Mouse (Mus musculus) stomach, embryonic 15.5 days (tissue): Measurements from ENCODE around the gene Vcl. TPM values are rescaled to one million over a fixed set of nuclear protein-coding genes. Genes with fewer than 3 reads are reported as not detected.

Source experiments
- ATAC-seq: fragments of 200-750 bp; cut with Nextera tagmentation; 2 replicates; pipeline ENCODE4 v1.8.0; 2017; ENCODE audit warnings: low read depth, moderate number of reproducible peaks, moderate TSS enrichment; ENCODE audit not compliant: insufficient read depth, low FRiP score
- H3K27ac ChIP-seq: fragments of 300-500 bp; sonication (generic); 2 replicates; pipeline ENCODE4 v1.5.1; 2015; ENCODE audit warnings: mild to moderate bottlenecking, inconsistent platforms
- H3K27me3 ChIP-seq: fragments of 300-500 bp; sonication (generic); replicated peaks from 2 replicates; pipeline ENCODE4 v1.6.1; 2015; ENCODE audit warnings: inconsistent platforms
- H3K36me3 ChIP-seq: fragments of 300-500 bp; sonication (generic); 2 replicates; pipeline ENCODE4 v1.6.1; 2015; ENCODE audit warnings: inconsistent platforms
- H3K4me1 ChIP-seq: fragments of 300-500 bp; sonication (generic); 2 replicates; pipeline ENCODE4 v1.6.1; 2015; ENCODE audit warnings: inconsistent platforms
- H3K4me2 ChIP-seq: fragments of 300-500 bp; sonication (generic); 2 replicates; pipeline ENCODE4 v1.6.1; 2015; ENCODE audit warnings: mild to moderate bottlenecking, inconsistent platforms
- H3K4me3 ChIP-seq: fragments of 300-500 bp; sonication (generic); replicated peaks from 2 replicates; pipeline ENCODE4 v1.5.1; 2015; ENCODE audit warnings: inconsistent platforms
- H3K9ac ChIP-seq: fragments of 300-500 bp; sonication (generic); 2 replicates; pipeline ENCODE4 v1.6.1; 2015; ENCODE audit warnings: inconsistent platforms
- H3K9me3 ChIP-seq: fragments of 300-500 bp; sonication (generic); 2 replicates; pipeline ENCODE4 v1.6.1; 2016; ENCODE audit warnings: inconsistent platforms
- WGBS: fragments of 180-500 bp; shearing (Covaris S2); methylation state at CpG from one replicate; pipeline ENCODE4 v1.1.7; 2015; 5-methylcytosine and 5-hydroxymethylcytosine counted together
- polyA plus RNA-seq: library from polyadenylated mRNA; unstranded; fragments of >200 nt; fragmentation: Nextera tagmentation; extraction: Ambion mirVana; gene quantifications from 2 replicates; pipeline ENCODE4 v1.2.1, GENCODE M21; 2015

Gene Vcl
- polyA plus RNA-seq, 1 experiment from 2014 or later, result 74.4 TPM

DNA sequence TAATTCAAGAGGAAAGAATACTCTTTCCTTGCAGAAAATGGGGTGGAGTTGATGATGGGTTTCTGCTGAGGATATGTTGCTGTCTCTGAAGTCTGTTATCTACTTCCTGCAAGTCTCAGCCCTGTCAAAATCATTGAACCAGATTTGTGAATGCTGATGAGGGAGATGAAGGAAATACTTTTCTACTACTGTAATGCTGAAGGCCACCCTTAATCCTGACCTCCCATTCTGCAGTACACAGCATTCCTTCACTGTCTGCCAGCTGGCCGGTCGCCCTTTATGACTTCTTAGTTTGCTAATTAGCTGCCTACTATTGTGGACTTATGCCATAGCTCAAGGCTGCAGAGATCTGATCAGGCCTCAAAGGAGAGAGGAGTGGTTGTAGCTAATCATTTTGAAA is 54.6 kb downstream of the Vcl start:
- 62% methylated on average over 2 of the region's 2 CpGs for WGBS
- H3K4me1 ChIP-seq, result no peaks in the 10 kb centered on the region

DNA sequence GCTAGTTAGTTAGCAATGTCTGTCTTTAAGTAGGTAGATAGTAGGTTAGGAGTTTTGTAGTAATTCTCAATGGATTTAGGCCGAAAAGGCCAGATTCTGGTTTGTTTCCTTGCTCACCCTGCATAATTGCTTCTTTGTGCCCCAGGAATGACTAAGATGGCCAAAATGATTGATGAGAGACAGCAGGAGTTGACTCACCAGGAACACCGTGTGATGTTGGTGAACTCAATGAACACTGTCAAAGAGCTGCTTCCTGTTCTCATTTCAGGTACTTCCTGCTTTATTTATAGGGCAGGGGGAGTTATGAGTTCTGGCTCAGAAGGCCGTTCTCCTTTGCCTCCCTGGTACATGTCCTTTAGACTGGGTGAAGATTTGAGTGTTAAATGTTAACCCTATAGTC is 56.3 kb downstream of the Vcl start:
- H3K4me1 ChIP-seq, result no peaks in the 10 kb centered on the region
- H3K4me3 ChIP-seq, result no peak overlapping the region
- H3K27me3 ChIP-seq, result no peaks in the 10 kb centered on the region
- H3K9ac ChIP-seq, result no peak overlapping the region
- WGBS, result 40% methylated on average over 3 of the region's 3 CpGs
- H3K4me2 ChIP-seq, result no peak overlapping the region
- peaks cover 11% of the 10 kb centered on the region; the same call in 1 of the 2 replicates for H3K36me3 ChIP-seq
- H3K9me3 ChIP-seq, result no peaks in the 10 kb centered on the region
- H3K27ac ChIP-seq, result no peak overlapping the region
- no peak for ATAC-seq

More for the DNA sequence above, 54.6 kb downstream of the Vcl start:
- no peak overlapping the region for H3K9ac ChIP-seq
- no peaks in the 10 kb centered on the region for H3K9me3 ChIP-seq
- H3K4me2 ChIP-seq, result no peak overlapping the region
- H3K4me3 ChIP-seq, result no peak overlapping the region
- H3K36me3 ChIP-seq, result peaks cover 11% of the 10 kb centered on the region; the same call in 1 of the 2 replicates
- ATAC-seq, result no peak
- H3K27me3 ChIP-seq, result no peaks in the 10 kb centered on the region
- H3K27ac ChIP-seq, result no peak overlapping the region

DNA sequence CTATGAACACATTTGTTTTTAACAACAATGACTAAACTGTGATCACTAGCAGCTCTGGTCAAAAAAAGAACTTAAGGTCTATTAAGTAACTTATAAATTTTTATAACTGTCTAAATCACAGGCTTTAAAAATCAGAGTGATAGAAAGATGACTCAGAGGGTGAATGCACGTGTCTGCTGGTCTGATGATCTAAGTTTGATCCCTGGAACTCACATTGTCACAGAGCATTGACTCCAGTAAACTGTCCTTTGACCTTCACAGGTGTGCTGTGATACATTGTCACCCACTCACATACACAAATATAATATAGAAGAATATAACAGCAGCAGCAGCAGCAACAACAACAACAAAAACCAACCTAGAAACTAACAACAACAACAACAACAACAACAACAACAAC is 62.3 kb downstream of the Vcl start:
- H3K27me3 ChIP-seq, result no peaks in the 10 kb centered on the region
- H3K4me3 ChIP-seq, result no peak overlapping the region
- H3K4me1 ChIP-seq, result no peaks in the 10 kb centered on the region
- ATAC-seq, result no peak
- H3K36me3 ChIP-seq, result peaks cover 2% of the 10 kb centered on the region; the same call in 1 of the 2 replicates
- 82% methylated on average over 1 of the region's 1 CpGs for WGBS
- no peak overlapping the region for H3K9ac ChIP-seq
- no peaks in the 10 kb centered on the region for H3K9me3 ChIP-seq
- H3K4me2 ChIP-seq, result no peak overlapping the region
- H3K27ac ChIP-seq, result no peak overlapping the region

DNA sequence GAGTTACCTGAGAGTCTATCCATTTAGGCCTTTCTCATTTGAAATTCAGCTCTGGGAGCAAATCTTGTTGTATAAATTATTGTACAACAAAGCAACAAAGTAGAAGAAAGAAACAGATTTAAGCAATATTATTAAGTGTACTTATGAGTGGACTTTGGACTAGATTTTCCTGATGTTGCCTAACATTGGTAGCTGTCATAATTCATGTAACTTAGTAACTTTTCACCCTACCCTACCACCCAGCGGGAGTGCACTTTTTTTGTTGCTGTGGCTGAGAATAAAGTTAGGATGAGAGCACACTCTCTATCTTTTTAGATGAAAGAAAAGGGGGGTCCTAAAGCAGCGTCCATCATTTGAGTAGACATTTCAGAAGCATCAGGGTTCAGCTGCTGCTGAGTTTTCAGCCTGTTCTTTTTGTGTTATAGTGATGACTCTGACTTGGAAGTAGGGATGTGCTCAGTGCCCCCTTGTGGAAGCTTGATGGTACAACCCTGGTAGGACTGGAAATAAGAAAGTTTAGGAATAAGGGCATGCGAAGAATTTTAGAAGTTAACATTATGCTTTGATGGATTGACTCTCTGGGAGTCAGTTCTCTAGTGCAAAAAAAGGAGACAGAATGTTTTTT is 64.0 kb downstream of the Vcl start:
- Histone ChIP-seq H3K27me3 (no peaks in the 10 kb centered on the region), H3K9ac (no peak overlapping the region), H3K4me2 (no peak overlapping the region), H3K4me1 (no peaks in the 10 kb centered on the region), H3K9me3 (no peaks in the 10 kb centered on the region), H3K36me3 (no peaks in the 10 kb centered on the region), H3K27ac (no peak overlapping the region), H3K4me3 (no peak overlapping the region)
- no peak for ATAC-seq
- WGBS, result 44% methylated on average over 3 of the region's 3 CpGs

DNA sequence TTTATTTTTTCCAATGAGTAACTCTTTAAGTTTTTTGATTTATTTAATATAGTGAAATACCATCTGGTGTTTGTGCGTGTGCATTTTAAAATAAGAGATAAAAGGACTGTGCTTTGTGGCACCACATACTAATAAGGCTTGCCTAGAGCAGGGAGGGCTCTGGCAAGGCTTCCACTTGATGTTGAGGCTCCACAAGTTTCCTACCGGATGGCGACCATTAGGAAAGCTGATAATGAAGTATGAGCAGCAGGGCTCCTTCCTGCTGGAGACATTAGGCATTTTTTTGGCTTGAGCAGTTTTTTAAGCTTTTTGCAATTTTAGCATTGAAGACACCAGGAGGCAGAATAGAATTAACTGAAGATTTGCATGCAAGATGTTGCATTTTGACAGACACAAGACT is 65.3 kb downstream of the Vcl start:
- no peaks in the 10 kb centered on the region for H3K36me3 ChIP-seq
- no peaks in the 10 kb centered on the region for H3K27me3 ChIP-seq
- H3K9ac ChIP-seq, result no peak overlapping the region
- no peak overlapping the region for H3K4me3 ChIP-seq
- H3K9me3 ChIP-seq, result no peaks in the 10 kb centered on the region
- H3K4me2 ChIP-seq, result no peak overlapping the region
- H3K4me1 ChIP-seq, result no peaks in the 10 kb centered on the region
- no peak overlapping the region for H3K27ac ChIP-seq
- WGBS, result 69% methylated on average over 3 of the region's 3 CpGs
- ATAC-seq, result no peak

DNA sequence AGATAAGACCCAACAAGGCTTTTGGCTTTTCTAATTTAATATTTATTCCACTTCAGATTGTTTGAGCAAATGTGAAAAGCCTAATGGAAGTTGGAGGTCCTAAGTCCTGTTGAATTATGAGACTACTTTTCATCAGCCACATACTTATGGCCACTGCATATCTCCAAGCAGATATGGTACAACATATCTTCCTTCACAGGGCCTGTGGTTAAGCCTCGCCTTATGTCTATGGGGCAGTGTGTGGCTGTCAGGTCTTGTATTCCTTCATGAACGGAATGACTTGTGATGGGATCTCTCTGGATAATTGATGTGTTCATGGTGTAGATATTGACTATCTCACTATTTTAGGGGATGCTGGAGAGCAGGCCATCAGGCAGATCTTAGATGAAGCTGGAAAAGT is 66.3 kb downstream of the Vcl start:
- no peak overlapping the region for H3K27ac ChIP-seq
- H3K36me3 ChIP-seq, result no peaks in the 10 kb centered on the region
- H3K4me1 ChIP-seq, result no peaks in the 10 kb centered on the region
- no peak overlapping the region for H3K4me3 ChIP-seq
- ATAC-seq, result no peak
- WGBS, result 88% methylated on average over 2 of the region's 2 CpGs
- no peaks in the 10 kb centered on the region for H3K9me3 ChIP-seq
- H3K9ac ChIP-seq, result no peak overlapping the region
- H3K4me2 ChIP-seq, result no peak overlapping the region
- H3K27me3 ChIP-seq, result no peaks in the 10 kb centered on the region

DNA sequence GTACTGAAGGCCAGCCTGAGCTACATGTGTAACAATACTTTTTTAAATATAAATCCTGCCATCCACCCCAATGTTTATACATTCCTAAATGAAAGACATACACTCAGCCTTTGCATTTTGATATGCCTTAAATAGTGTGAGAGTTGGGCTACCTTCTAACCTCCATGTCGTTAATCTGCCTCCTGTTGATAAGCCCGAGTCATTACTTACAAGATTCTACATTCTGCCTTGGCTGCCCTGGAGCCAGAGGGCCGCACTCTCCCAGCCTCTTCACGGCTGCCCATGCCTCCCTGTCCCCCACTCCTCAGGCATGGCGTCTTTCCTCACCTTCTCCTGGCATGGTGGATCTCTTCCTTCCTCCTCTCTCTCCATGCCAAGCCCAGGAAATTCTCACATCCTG is 67.2 kb downstream of the Vcl start:
- no peak for ATAC-seq
- H3K4me3 ChIP-seq, result no peak overlapping the region
- no peak overlapping the region for H3K9ac ChIP-seq
- no peaks in the 10 kb centered on the region for H3K4me1 ChIP-seq
- no peak overlapping the region for H3K4me2 ChIP-seq
- H3K36me3 ChIP-seq, result peaks cover 3% of the 10 kb centered on the region; the same call in 1 of the 2 replicates
- WGBS, result 50% methylated on average over 5 of the region's 5 CpGs
- no peaks in the 10 kb centered on the region for H3K9me3 ChIP-seq
- H3K27ac ChIP-seq, result no peak overlapping the region
- H3K27me3 ChIP-seq, result no peaks in the 10 kb centered on the region

DNA sequence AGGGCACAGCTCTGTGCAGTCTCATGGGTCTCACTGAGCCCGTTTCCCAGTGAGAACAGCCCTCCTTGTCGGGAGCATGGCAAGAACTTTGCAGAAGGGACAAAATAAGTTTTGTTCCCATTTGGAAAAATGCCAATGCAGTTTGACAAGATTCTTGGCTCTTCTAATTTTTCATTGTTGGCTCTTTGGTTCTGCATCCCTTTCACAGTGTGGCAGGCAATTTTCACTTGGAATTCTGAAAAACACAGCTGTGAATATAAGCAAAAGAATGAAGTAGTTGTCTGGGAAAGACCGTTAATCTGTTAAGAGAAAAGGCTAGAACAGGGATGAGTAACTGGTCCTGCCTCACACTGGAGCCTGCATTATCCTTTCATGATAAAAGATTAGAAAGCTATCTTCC is 68.3 kb downstream of the Vcl start:
- no peak for ATAC-seq
- no peaks in the 10 kb centered on the region for H3K27me3 ChIP-seq
- H3K27ac ChIP-seq, result no peak overlapping the region
- 64% methylated on average over 3 of the region's 3 CpGs for WGBS
- H3K4me1 ChIP-seq, result no peaks in the 10 kb centered on the region
- H3K4me2 ChIP-seq, result no peak overlapping the region
- H3K36me3 ChIP-seq, result peaks cover 3% of the 10 kb centered on the region; the same call in 1 of the 2 replicates
- no peak overlapping the region for H3K9ac ChIP-seq
- no peak overlapping the region for H3K4me3 ChIP-seq
- no peaks in the 10 kb centered on the region for H3K9me3 ChIP-seq

DNA sequence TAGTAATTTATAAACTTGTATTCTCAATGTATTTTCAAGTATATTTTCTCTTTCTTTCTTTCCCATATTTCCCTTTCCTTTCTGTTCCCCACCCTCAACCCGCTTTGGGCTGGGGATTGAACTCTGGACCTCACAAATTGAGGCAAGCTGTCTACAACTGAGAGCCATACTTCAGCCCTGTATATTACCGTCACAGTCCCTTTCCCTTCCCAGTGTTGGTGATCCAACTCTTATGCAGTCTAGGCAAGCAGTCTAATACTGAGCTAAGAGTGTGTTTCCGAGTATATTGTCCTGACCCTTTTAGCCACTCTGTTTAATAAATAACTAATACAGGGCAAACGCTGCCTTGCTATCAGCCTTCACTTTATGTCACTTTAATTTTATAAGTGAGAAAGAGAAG is 70.4 kb downstream of the Vcl start:
- Histone ChIP-seq H3K4me2 (no peak overlapping the region), H3K9ac (no peak overlapping the region), H3K27ac (no peak overlapping the region), H3K27me3 (no peaks in the 10 kb centered on the region), H3K9me3 (no peaks in the 10 kb centered on the region), H3K4me1 (no peaks in the 10 kb centered on the region), H3K4me3 (no peak overlapping the region), H3K36me3 (peaks cover 9% of the 10 kb centered on the region)
- WGBS, result 67% methylated on average over 4 of the region's 4 CpGs
- ATAC-seq, result no peak

DNA sequence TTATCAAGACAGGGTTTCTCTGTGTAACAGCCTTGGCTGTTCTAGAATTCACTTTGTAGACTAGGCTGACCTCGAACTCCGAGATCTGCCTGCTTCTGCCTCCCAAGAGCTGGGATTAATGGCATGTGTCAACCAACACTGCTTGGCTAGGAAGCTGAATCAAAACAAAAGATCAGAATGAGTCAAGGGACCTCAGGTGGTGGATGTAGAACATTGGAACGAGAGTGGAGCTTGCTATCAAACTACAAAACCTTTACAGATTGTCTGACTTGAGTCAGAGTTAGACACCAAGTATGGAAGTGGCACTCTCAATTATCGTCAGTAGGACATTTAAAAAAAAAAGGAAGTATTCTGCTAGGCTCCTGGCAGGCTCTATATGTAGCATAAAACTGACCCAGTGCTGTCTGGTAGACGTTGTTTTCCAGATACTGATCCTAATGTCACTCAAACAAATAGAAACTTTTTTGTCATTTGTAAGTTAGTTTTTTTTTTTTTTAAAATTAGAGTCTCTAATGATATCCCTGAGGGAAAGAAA is 84.7 kb downstream of the Vcl start:
- no peak overlapping the region for H3K9ac ChIP-seq
- no peaks in the 10 kb centered on the region for H3K9me3 ChIP-seq
- 83% methylated on average over 5 of the region's 5 CpGs for WGBS
- no peak overlapping the region for H3K4me3 ChIP-seq
- no peak overlapping the region for H3K27ac ChIP-seq
- H3K4me2 ChIP-seq, result no peak overlapping the region
- no peak for ATAC-seq
- H3K36me3 ChIP-seq, result peaks cover 19% of the 10 kb centered on the region
- H3K4me1 ChIP-seq, result no peaks in the 10 kb centered on the region
- no peaks in the 10 kb centered on the region for H3K27me3 ChIP-seq

DNA sequence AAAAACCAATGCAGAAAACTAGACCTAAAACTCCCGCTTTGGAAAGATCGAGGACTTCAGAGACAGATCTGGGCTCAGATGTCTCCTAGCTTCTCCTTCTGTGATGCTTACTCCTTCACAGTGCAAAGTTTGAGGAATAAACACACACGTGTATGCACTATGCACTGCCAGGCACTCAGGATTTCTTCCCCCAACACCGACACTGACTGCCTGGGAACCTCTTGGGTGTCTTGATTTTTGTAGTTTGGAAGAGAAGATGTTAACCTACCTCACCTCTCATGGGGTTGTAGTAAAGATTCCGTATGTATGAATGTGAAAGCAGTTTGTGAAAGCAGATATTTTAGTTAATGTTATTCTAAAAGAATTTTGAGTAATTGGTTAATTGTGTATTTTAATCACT is 88.7 kb downstream of the Vcl start:
- H3K27ac ChIP-seq, result no peak overlapping the region
- H3K4me2 ChIP-seq, result no peak overlapping the region
- no peak overlapping the region for H3K4me3 ChIP-seq
- 88% methylated on average over 5 of the region's 5 CpGs for WGBS
- no peaks in the 10 kb centered on the region for H3K4me1 ChIP-seq
- H3K9me3 ChIP-seq, result no peaks in the 10 kb centered on the region
- no peak for ATAC-seq
- H3K9ac ChIP-seq, result no peak overlapping the region
- peaks cover 40% of the 10 kb centered on the region for H3K36me3 ChIP-seq
- no peaks in the 10 kb centered on the region for H3K27me3 ChIP-seq

DNA sequence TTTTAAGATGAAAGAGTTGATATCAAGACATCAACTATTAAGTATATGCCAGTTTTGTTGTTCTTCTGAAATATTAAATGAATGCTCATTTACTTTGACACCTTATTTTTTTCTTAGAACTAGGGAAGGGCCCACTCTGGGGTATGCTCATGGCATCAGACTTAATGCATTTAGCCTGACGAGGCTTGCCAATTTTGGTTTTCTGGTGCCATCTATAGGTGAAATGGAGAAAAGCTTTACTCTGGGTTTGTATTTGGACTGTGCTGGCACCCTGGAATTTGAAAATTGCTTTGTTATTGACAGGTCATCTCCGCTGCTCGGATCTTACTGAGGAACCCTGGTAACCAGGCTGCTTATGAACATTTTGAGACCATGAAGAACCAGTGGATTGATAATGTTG is 89.8 kb downstream of the Vcl start:
- H3K4me1 ChIP-seq, result no peaks in the 10 kb centered on the region
- H3K4me3 ChIP-seq, result no peak overlapping the region
- ATAC-seq, result no peak; the same call in 1 of the 2 replicates
- no peaks in the 10 kb centered on the region for H3K9me3 ChIP-seq
- H3K27ac ChIP-seq, result no peak overlapping the region
- no peaks in the 10 kb centered on the region for H3K27me3 ChIP-seq
- 39% methylated on average over 3 of the region's 3 CpGs for WGBS
- peaks cover 40% of the 10 kb centered on the region for H3K36me3 ChIP-seq
- H3K4me2 ChIP-seq, result no peak overlapping the region
- H3K9ac ChIP-seq, result no peak overlapping the region

DNA sequence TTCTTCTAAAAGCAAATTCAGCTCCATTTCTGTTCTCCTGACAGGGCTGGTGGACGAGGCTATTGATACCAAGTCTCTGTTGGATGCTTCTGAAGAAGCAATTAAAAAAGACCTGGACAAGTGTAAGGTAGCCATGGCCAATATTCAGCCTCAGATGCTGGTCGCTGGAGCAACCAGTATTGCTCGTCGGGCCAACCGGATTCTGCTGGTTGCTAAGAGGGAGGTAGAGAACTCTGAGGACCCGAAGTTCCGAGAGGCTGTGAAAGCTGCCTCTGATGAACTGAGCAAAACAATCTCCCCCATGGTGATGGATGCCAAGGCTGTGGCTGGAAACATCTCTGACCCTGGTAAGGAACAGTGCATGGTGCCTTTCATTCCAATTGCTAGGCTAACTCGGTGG is 91.2 kb downstream of the Vcl start:
- Histone ChIP-seq H3K4me1 (no peaks in the 10 kb centered on the region), H3K36me3 (peaks cover 43% of the 10 kb centered on the region)
- 95% methylated on average over 8 of the region's 8 CpGs for WGBS

More for the DNA sequence above, 91.2 kb downstream of the Vcl start:
- Histone ChIP-seq H3K4me2 (no peak overlapping the region), H3K4me3 (no peak overlapping the region), H3K9ac (no peak overlapping the region), H3K9me3 (no peaks in the 10 kb centered on the region), H3K27ac (no peak overlapping the region), H3K27me3 (no peaks in the 10 kb centered on the region)
- ATAC-seq, result no peak
